Mouse (Mus musculus) heart, postnatal 4 days (tissue): Measurements from ENCODE around the gene Med9. TPM values are rescaled to one million over a fixed set of nuclear protein-coding genes. Genes with fewer than 3 reads are reported as not detected.

Experiments used
- DNase-seq: peaks from one replicate; pipeline ENCODE4 v3.0.0; 2021
- total RNA-seq, 2 experiments: library from RNA; stranded (reverse); gene quantifications; 2 replicates each; pipeline ENCODE4 v1.2.3; 2021

Gene Med9
- total RNA-seq, 2 experiments from 2014 or later: 27.5 to 30.2 TPM

- DNase-seq: no peak
Measured at GRCm38 (mm10) chr11:60001231-60001980, 53.4 kb downstream of the Med9 start.

- DNase-seq: no peak
Measured at GRCm38 (mm10) chr11:60003811-60004210, 55.8 kb downstream of the Med9 start.

- DNase-seq: no peak
Measured at GRCm38 (mm10) chr11:60004716-60005115, 56.7 kb downstream of the Med9 start.

GRCm38 (mm10) chr11:60005866-60006265 lies 57.9 kb downstream of the Med9 start:
- no peak for DNase-seq

- no peak for DNase-seq
Measured at GRCm38 (mm10) chr11:60009451-60009850, 61.4 kb downstream of the Med9 start.

- no peak for DNase-seq
Measured at GRCm38 (mm10) chr11:60011516-60011915, 63.5 kb downstream of the Med9 start.

Other genes with a start within 250 kb of the Med9 start
- 1 to 10 TPM; 1.9 to 2.2 TPM for gene Pld6, start 160.6 kb upstream of the Med9 start, total RNA-seq
- gene Flcn, start 138.2 kb upstream of the Med9 start, total RNA-seq: 10 to 100 TPM; 22.1 to 28.0 TPM
- gene Nt5m, start 108.8 kb upstream of the Med9 start, total RNA-seq: 10 to 100 TPM; 25.3 to 29.2 TPM
- gene Cops3, start 108.4 kb upstream of the Med9 start, total RNA-seq: 10 to 100 TPM; 83.9 to 85.6 TPM
- 1 to 10 TPM; 4.0 to 4.4 TPM for gene Rasd1, start 16.7 kb downstream of the Med9 start, total RNA-seq
- gene Pemt, start 98.3 kb downstream of the Med9 start, total RNA-seq: 1 to 10 TPM; 2.3 to 2.9 TPM
- gene Rai1, start 156.8 kb downstream of the Med9 start, total RNA-seq: 10 to 100 TPM; 50.6 to 58.0 TPM